Mouse (Mus musculus): Measurements from ENCODE around the gene Stag2.

Stag2 gene

DNA sequence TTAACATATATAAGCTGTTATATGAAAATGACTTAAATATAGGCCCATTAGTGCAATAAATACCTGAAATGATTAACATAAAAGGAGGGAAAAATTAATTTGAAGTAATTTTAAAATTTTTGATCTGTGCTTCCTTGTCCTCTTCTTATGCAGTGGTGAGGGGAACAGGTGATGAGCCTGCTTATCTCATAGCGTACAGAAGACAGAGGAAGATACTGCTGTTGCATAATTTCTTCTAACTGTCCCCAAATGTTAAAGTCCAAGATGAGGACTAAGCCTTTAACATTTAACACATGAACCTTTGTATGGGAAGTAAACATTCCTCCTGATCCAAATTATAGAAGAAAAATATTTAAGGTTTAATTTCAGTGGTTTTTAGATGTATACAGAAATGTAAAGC lies 66.6 kb downstream of the Stag2 start:
- no peak for DNase-seq (ENCODE audit: low spot score)

DNA sequence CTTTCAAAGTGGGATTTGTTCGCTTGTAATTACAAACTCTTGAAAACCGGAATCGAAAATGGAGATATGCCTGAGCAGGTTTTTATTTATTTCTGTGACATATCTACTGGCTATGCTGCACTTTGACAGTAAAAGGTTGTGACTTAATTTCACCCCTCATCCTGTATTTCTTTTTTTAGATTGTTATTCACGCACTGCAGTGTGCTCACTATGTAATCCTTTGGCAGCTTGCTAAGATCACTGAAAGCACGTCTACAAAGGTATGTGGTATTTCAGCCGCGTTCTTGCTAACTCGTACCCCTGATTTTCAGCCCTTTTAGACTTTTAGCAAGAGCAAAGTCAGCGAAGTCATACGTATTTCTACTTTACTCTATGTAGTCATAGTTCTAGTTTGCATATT lies 101.2 kb downstream of the Stag2 start:
- DNase-seq (ENCODE audit: low spot score) = no peak

DNA sequence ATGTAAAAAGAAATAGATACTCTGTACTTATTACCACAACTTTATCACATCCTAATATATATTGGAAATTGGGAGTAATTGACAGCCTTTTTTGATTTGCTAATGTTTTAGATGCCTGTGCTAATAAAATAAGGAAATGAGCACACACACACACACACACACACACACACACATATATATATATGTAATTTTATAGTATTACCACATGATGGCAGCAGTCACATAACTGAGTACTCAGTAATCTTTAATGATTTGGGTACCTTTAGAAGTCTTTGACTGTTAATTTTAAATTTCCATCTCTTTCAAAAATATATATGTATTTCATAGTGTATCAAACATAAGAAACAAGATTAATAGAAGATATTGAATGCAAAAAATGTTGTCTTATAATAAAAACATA lies 123.6 kb downstream of the Stag2 start:
- DNase-seq (ENCODE audit: low spot score) = no peak

GRCm38 (mm10) chrX:42290215-42290614 lies 141.1 kb downstream of the Stag2 start:
- DNase-seq (ENCODE audit: low spot score) = no peak

GRCm38 (mm10) chrX:42315231-42315630 lies 166.1 kb downstream of the Stag2 start:
- DNase-seq (ENCODE audit: low spot score) = no peak

GRCm38 (mm10) chrX:42320424-42320823 lies 171.3 kb downstream of the Stag2 start:
- no peak for DNase-seq (ENCODE audit: low spot score)

- no peak for DNase-seq (ENCODE audit: low spot score)
Observed at GRCm38 (mm10) chrX:42321200-42321773, 172.2 kb downstream of the Stag2 start.

GRCm38 (mm10) chrX:42324848-42325247 lies 175.7 kb downstream of the Stag2 start:
- DNase-seq (ENCODE audit: low spot score) = no peak
